Mouse (Mus musculus) forebrain, postnatal 0 days (tissue): ENCODE measurements around the gene 1700057G04Rik. TPM values are rescaled to one million over a fixed set of nuclear protein-coding genes. Genes with fewer than 3 reads are reported as not detected.

Source experiments
- ATAC-seq: fragments of 200-750 bp; cut with Nextera tagmentation; 2 replicates; pipeline ENCODE4 v1.8.0; 2017; ENCODE audit warnings: mild to moderate bottlenecking, moderate library complexity
- DNase-seq: peaks from one replicate; pipeline ENCODE4 v3.0.0-alpha.2; 2015
- H3K27ac ChIP-seq: fragments of 300-500 bp; sonication (generic); 2 replicates; pipeline ENCODE4 v1.5.1; 2014; ENCODE audit warnings: low read depth, mild to moderate bottlenecking, antibody characterized with exemption, low read length, moderate library complexity, mixed read lengths
- H3K27me3 ChIP-seq: fragments of 300-500 bp; sonication (generic); 2 replicates; pipeline ENCODE4 v1.6.1; 2014; ENCODE audit warnings: mild to moderate bottlenecking, low read length, mixed read lengths; ENCODE audit not compliant: insufficient read depth
- H3K36me3 ChIP-seq: fragments of 300-500 bp; sonication (generic); 2 replicates; pipeline ENCODE4 v1.6.1; 2014; ENCODE audit warnings: mild to moderate bottlenecking, moderate library complexity; ENCODE audit not compliant: insufficient read depth
- H3K4me1 ChIP-seq: fragments of 300-500 bp; sonication (generic); 2 replicates; pipeline ENCODE4 v1.6.1; 2014; ENCODE audit warnings: antibody characterized with exemption; ENCODE audit not compliant: insufficient read depth
- H3K4me2 ChIP-seq: fragments of 300-500 bp; sonication (generic); 2 replicates; pipeline ENCODE4 v1.6.1; 2014; ENCODE audit warnings: low read depth, mild to moderate bottlenecking, moderate library complexity
- H3K4me3 ChIP-seq: fragments of 300-500 bp; sonication (generic); 2 replicates; pipeline ENCODE4 v1.5.1; 2014; ENCODE audit warnings: low read depth, low read length, mixed read lengths
- H3K9ac ChIP-seq: fragments of 300-500 bp; sonication (generic); 2 replicates; pipeline ENCODE4 v1.6.1; 2014; ENCODE audit warnings: mild to moderate bottlenecking
- H3K9me3 ChIP-seq: fragments of 300-500 bp; sonication (generic); 2 replicates; pipeline ENCODE4 v1.6.1; 2016; ENCODE audit warnings: low read length
- CTCF ChIP-seq: sonication (generic); IDR thresholded peaks from 2 replicates; pipeline ENCODE4 v1.5.1; 2016; ENCODE audit warnings: antibody characterized with exemption, control low read depth, low read depth
- WGBS: fragments of 180-500 bp; shearing (Covaris S2); extraction: QIAGEN DNeasy Blood & Tissue Kit; methylation state at CpG from one replicate; pipeline ENCODE4 v1.1.7; 2014; 5-methylcytosine and 5-hydroxymethylcytosine counted together
- polyA plus RNA-seq: library from polyadenylated mRNA; unstranded; fragments of >200 nt; fragmentation: Nextera tagmentation; extraction: Ambion mirVana; gene quantifications from 2 replicates; pipeline ENCODE4 v1.2.1, GENCODE M21; 2015
- total RNA-seq: library from RNA; depleted of rRNA; stranded (reverse); fragments of >200 nt; gene quantifications from 2 replicates; pipeline ENCODE4 v1.2.3, GENCODE M21; 2014; rRNA removed

Gene 1700057G04Rik
- not detected in 2 replicates for total RNA-seq
- polyA plus RNA-seq: not detected in 2 replicates

- no peaks in the 10 kb centered on the region for H3K27me3 ChIP-seq
- H3K9me3 ChIP-seq: no peaks in the 10 kb centered on the region
- no peak within 1 kb of the TSS for H3K9ac ChIP-seq
- H3K36me3 ChIP-seq: no peaks in the 10 kb centered on the region
- no peak within 1 kb of the TSS for H3K4me3 ChIP-seq
- ATAC-seq: no peak
- no peak within 1 kb of the TSS for H3K4me2 ChIP-seq
- 90% methylated on average over 1 of the region's 1 CpGs for WGBS
- no peak for DNase-seq
- no peaks in the 10 kb centered on the region for H3K4me1 ChIP-seq
- no peak within 1 kb of the TSS for H3K27ac ChIP-seq
- no peak for TF ChIP-seq CTCF
Observed at GRCm38 (mm10) chr9:92309077-92309476, at the start of gene 1700057G04Rik. Gene 1700057G04Rik, plus strand, starts transcription at chr9:92309377.

DNA sequence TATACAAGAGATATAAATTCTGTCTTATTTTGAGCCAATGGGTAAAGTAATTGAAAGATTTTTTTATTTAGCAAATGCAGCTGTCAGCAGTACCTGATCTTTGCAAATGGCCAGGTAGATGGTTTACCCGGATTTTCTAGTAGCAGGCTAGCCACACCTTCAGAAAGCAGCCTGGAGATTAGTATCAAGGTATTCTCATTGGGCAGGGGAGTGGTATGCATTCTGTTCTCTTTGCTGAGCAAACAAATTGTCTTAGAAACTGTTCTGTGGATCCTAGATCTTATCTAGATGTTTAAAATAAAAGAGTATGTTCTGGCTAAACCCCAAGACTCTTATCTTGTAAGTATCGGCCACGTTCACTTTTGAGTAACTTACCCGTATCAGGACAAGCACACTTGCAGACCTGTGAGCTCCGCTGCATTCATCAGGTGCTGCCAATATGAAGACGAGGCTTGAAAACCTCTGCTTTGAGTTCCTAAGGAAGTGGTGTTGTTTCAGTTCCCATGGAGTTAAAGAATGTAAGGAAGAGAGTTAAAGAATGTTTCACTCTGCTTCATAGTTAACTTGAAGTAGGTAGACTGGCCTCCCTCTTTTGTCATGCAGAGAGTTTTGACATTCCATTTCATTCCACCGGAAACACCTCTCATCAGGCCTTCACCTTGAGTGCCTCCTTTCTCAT lies 48.6 kb upstream of the 1700057G04Rik start:
- Histone ChIP-seq H3K4me3 (no peak overlapping the region), H3K9ac (no peak overlapping the region), H3K4me2 (no peak overlapping the region), H3K36me3 (no peaks in the 10 kb centered on the region), H3K4me1 (no peaks in the 10 kb centered on the region), H3K9me3 (no peaks in the 10 kb centered on the region), H3K27ac (no peak overlapping the region), H3K27me3 (no peaks in the 10 kb centered on the region)
- 89% methylated on average over 7 of the region's 7 CpGs for WGBS
- ATAC-seq (no peak), DNase-seq (no peak)
- TF ChIP-seq CTCF: no peak

GRCm38 (mm10) chr9:92265719-92266118 lies 43.5 kb upstream of the 1700057G04Rik start:
- no peak for DNase-seq
- ATAC-seq: no peak
- H3K9me3 ChIP-seq: no peaks in the 10 kb centered on the region
- no peak overlapping the region for H3K4me2 ChIP-seq
- WGBS: 87% methylated on average over 4 of the region's 4 CpGs
- no peaks in the 10 kb centered on the region for H3K4me1 ChIP-seq
- no peaks in the 10 kb centered on the region for H3K36me3 ChIP-seq
- no peak for TF ChIP-seq CTCF
- no peaks in the 10 kb centered on the region for H3K27me3 ChIP-seq
- no peak overlapping the region for H3K4me3 ChIP-seq
- no peak overlapping the region for H3K27ac ChIP-seq
- no peak overlapping the region for H3K9ac ChIP-seq

GRCm38 (mm10) chr9:92266558-92267171 lies 42.5 kb upstream of the 1700057G04Rik start:
- WGBS: 87% methylated on average over 8 of the region's 8 CpGs
- no peak overlapping the region for H3K4me2 ChIP-seq
- ATAC-seq (no peak), DNase-seq (no peak)
- no peak for TF ChIP-seq CTCF
- H3K9me3 ChIP-seq: no peaks in the 10 kb centered on the region
- H3K9ac ChIP-seq: no peak overlapping the region
- no peaks in the 10 kb centered on the region for H3K36me3 ChIP-seq
- H3K27me3 ChIP-seq: no peaks in the 10 kb centered on the region
- no peaks in the 10 kb centered on the region for H3K4me1 ChIP-seq
- H3K27ac ChIP-seq: no peak overlapping the region
- H3K4me3 ChIP-seq: no peak overlapping the region

GRCm38 (mm10) chr9:92267732-92268131 lies 41.4 kb upstream of the 1700057G04Rik start:
- 85% methylated on average over 1 of the region's 1 CpGs for WGBS
- H3K9me3 ChIP-seq: no peaks in the 10 kb centered on the region
- H3K27me3 ChIP-seq: no peaks in the 10 kb centered on the region
- no peak overlapping the region for H3K27ac ChIP-seq
- H3K4me3 ChIP-seq: no peak overlapping the region
- H3K36me3 ChIP-seq: no peaks in the 10 kb centered on the region
- no peak for TF ChIP-seq CTCF
- DNase-seq (no peak), ATAC-seq (no peak)
- H3K4me2 ChIP-seq: no peak overlapping the region
- H3K9ac ChIP-seq: no peak overlapping the region
- H3K4me1 ChIP-seq: no peaks in the 10 kb centered on the region

DNA sequence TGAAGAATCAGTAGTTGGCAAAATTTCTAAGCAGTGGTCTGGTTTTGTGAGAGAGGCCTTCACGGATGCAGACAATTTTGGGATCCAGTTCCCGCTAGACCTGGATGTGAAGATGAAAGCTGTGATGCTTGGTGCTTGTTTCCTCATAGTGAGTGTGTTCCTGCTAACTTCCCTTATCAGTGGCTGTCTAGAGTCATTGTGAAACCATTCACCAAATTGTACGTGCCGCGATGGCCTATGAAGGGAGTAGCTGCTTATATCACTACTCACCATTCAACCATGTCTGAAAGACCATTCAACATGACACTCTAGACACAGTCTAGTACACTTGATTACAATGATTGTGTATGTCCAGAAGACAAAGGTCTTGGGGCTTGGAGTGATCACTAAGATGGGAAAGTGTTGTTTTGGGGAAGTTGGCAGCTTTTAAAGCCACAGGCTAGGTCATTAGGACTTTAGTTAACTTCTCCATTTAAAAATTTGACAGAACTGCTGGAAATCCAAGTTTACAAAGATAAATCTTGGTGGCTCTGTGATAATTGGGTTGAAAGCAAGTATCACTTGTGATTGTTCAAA lies 39.3 kb upstream of the 1700057G04Rik start:
- ATAC-seq: no peak
- Histone ChIP-seq H3K4me2 (no peak overlapping the region), H3K27me3 (no peaks in the 10 kb centered on the region), H3K4me3 (no peak overlapping the region), H3K36me3 (no peaks in the 10 kb centered on the region), H3K9ac (no peak overlapping the region), H3K4me1 (no peaks in the 10 kb centered on the region), H3K9me3 (no peaks in the 10 kb centered on the region), H3K27ac (no peak overlapping the region)
- WGBS: 96% methylated on average over 5 of the region's 5 CpGs
- TF ChIP-seq CTCF: no peak
- DNase-seq: no peak

GRCm38 (mm10) chr9:92270927-92271326 lies 38.2 kb upstream of the 1700057G04Rik start:
- H3K4me3 ChIP-seq: no peak overlapping the region
- no peak overlapping the region for H3K9ac ChIP-seq
- no peak for DNase-seq
- H3K27me3 ChIP-seq: no peaks in the 10 kb centered on the region
- H3K4me2 ChIP-seq: no peak overlapping the region
- TF ChIP-seq CTCF: no peak
- no peak overlapping the region for H3K27ac ChIP-seq
- no peaks in the 10 kb centered on the region for H3K36me3 ChIP-seq
- 59% methylated on average over 4 of the region's 4 CpGs for WGBS
- no peaks in the 10 kb centered on the region for H3K9me3 ChIP-seq
- no peaks in the 10 kb centered on the region for H3K4me1 ChIP-seq
- no peak for ATAC-seq
